Mouse (Mus musculus) ES-E14 (cell line): ENCODE measurements at regions not wholly inside any gene's neighbourhood (a gene's known extent, or its start where the extent isn't known, plus 50 kb on each side); places are given as distances from the start of the nearest gene placed in this dataset.

Source experiments
- HCFC1 ChIP-seq: IDR thresholded peaks from 2 replicates; pipeline ENCODE4 v1.6.1; 2012; ENCODE audit warnings: low read length, inconsistent platforms, borderline replicate concordance; ENCODE audit not compliant: insufficient read depth
- MAFK ChIP-seq: IDR thresholded peaks from 2 replicates; pipeline ENCODE4 v1.6.1; 2014; ENCODE audit warnings: mild to moderate bottlenecking, low read depth, low read length, inconsistent platforms; ENCODE audit not compliant: insufficient read depth

DNA sequence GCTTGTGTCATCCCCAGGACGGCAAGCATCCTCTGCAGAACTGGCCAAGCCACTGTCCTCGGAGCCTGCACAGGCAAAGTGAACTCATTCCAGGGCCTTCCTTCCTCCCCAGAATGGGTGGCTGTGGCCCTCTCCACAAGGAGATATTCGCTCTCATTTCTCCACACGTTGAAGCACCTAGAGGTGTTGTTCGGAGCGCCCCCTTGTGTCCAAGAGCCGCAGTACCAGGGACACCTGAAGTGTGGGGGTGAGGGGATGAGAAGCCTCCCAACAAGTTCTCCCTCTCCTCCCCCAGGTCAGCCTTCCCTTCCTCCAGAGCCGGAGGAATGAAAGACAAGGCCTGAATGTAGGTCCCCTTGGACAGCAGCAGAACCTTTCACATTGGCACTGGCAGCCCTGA is 71.4 kb upstream of the Sec14l1 start:
- TF ChIP-seq MAFK, result no peak
- no peak for TF ChIP-seq HCFC1
